Mouse (Mus musculus) stomach, postnatal 0 days (tissue): ENCODE measurements around the gene Gjc3.

Experiments
- CTCF ChIP-seq: IDR thresholded peaks from 2 replicates; pipeline ENCODE4 v1.5.1; 2016; ENCODE audit warnings: antibody characterized with exemption, low read depth, mild to moderate bottlenecking, moderate library complexity
- EP300 ChIP-seq: optimal IDR thresholded peaks from 2 replicates; pipeline ENCODE3; 2016; ENCODE audit warnings: antibody characterized with exemption

GRCm38 (mm10) chr5:137962945-137963344 lies at the start of gene Gjc3:
- TF ChIP-seq CTCF (no peak), EP300 (no peak)
